Mouse (Mus musculus) cortical plate, adult 2 months (tissue): ENCODE results near the gene Cxxc4. TPM values are rescaled to one million over a fixed set of nuclear protein-coding genes. Genes with fewer than 3 reads are reported as not detected.
"Not testable (repeated sequence)": the region's sequence is repeated elsewhere in the genome, so short reads cannot be mapped to it uniquely, and the experiment has no call there.

ENCODE experiments used
- H3K27ac ChIP-seq: fragments of 200-500 bp; 2 replicates; pipeline ENCODE4 v1.5.1; 2012; ENCODE audit warnings: low read length, control low read depth, inconsistent platforms; ENCODE audit not compliant: insufficient read depth
- H3K4me1 ChIP-seq: fragments of 200-500 bp; 2 replicates; pipeline ENCODE4 v1.6.1; 2011; ENCODE audit warnings: low read length; ENCODE audit not compliant: control insufficient read depth, insufficient read depth
- H3K4me3 ChIP-seq: fragments of 200-500 bp; 2 replicates; pipeline ENCODE4 v1.5.1; 2011; ENCODE audit warnings: mild to moderate bottlenecking, low read length, control low read depth; ENCODE audit not compliant: insufficient read depth
- CTCF ChIP-seq: fragments of 200-500 bp; IDR thresholded peaks from 2 replicates; pipeline ENCODE4 v1.5.1; 2011; ENCODE audit warnings: mild to moderate bottlenecking, control low read depth, low read length; ENCODE audit not compliant: insufficient read depth; ENCODE audit errors: extremely low read depth
- POLR2A ChIP-seq: fragments of 200-500 bp; IDR thresholded peaks from 2 replicates; pipeline ENCODE4 v1.6.1; 2011; ENCODE audit warnings: mild to moderate bottlenecking, low read length, control low read depth; ENCODE audit not compliant: insufficient read depth; ENCODE audit errors: extremely low read depth
- polyA plus RNA-seq: library from polyadenylated mRNA; depleted of rRNA; stranded (reverse); fragments of >200 nt; gene quantifications from 2 replicates; pipeline ENCODE4 v1.2.3, GENCODE M21; 2012; rRNA removed

Cxxc4 gene
- 12.6 and 13.3 TPM in 2 replicates for polyA plus RNA-seq

DNA sequence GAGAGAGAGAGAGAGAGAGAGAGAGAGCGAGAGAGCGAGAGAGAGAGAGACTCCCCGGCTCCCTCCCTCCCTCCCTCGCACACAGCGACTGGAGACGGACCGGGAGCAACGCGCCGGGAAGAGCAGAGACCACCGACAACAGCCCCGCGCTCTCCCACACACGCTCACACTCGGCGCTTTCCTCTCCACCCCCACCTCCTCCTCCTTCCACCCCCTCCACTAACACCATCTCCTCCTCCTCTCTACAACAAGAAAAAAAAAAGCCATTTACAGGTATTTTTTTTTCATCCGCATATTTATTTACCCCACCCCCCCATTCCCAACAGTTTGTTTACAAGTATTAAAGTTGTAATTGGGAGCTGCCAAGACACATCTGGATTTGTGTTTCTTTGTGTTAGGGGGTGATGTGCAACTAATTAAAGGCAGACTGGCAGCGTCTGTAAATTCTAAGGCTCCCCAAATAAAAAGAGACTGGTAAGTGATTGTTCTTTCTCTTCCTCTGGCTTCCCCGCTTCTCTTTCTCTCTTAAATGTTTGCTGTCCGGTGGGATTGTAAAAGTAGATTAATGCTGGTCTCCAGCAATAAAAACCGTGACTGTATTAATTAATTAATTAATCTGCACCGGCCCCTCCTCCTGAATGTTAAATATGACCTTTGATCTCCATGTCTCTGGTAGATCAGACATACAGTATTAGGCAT lies at the start of gene Cxxc4:
Cxxc4 (plus strand) TSS at position 71 of the 699 bp plus-strand sequence.
- TF ChIP-seq CTCF (no peak), POLR2A (0 out of 2 replicates have a peak, but pooled peaks have one; percentile 10)
- Histone ChIP-seq H3K4me3 (peak within 1 kb of the TSS; percentile 93), H3K4me1 (peaks cover 2% of the 10 kb centered on the region), H3K27ac (no peak within 1 kb of the TSS)

DNA sequence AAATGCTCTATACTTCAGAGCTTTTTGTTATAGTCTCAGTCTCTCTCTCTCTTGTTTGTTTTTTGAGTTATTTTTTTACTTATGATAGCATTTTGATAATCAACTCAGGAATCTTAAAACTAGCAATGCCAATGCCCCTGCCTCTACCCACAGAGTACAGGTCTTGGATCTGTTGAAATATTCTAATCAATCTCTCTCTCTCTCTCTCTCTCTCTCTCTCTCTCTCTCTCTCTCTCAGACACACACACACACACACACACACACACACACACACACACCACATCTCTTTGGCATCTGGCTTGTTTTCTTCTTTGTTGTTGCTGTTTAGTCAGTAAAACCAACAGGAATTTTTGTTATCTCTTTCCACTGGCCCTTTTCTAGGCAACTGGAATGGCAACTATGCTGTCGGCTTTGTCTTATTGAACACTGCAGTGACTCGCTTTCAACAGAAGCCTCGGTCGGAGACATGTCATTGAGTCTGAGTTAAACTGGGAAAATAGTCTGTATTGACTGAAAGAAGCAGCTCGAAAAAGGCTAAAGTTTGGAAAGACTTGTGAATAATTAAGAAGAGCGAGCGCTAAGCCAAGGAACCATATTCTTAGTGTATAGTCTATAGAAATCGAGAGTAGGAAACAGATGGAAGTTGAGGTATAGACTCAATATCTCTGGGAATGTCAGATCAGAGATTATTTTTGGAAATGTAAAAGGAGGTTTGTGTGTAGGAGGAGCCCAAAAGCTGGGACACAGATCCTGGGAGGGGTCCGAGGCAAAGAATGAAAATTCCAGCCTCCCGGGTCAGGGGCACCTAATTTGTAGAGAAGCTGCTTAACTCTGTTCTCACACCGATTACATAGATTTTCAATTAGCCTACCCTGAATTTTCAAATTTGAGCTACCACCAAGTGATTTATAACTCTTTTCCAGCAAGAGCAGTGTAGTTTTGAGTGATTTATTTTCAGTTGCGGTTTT lies 47.0 kb upstream of the Cxxc4 start:
- TF ChIP-seq POLR2A (no peak), CTCF (no peak)
- Histone ChIP-seq H3K27ac (no peak overlapping the region), H3K4me3 (peak overlapping the region; percentile 39; the same call in 1 of the 2 replicates), H3K4me1 (no peaks in the 10 kb centered on the region)

- H3K27ac ChIP-seq: no peak overlapping the region
- H3K4me3 ChIP-seq: peak overlapping the region; percentile 39
- no peak for TF ChIP-seq POLR2A
- TF ChIP-seq CTCF: no peak
- no peaks in the 10 kb centered on the region for H3K4me1 ChIP-seq
These were observed 46.2 kb upstream of the Cxxc4 start for GRCm38 (mm10) chr3:134190046-134190445.

DNA sequence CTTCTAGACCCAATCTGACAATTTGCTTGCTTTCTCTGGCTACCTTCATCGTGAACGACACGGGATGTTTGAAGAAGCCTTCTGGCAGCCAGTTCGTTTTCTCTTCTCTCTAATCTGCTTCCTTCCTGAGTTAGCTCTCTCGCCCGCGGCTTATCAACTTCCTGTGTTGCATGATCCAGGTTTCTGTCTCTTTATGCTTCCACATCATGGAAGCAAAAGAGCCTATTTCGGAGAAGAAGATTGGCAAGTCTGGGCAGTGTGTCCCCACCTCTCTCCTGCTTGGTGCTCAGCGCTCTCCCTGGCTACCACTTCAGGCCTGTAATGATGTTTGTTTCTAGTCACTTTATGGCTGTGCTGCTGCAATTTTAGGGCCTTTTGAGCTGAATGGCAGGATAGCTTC lies 36.4 kb upstream of the Cxxc4 start:
- no peaks in the 10 kb centered on the region for H3K4me1 ChIP-seq
- no peak for TF ChIP-seq POLR2A
- TF ChIP-seq CTCF: no peak
- H3K27ac ChIP-seq: no peak overlapping the region
- H3K4me3 ChIP-seq: no peak overlapping the region

DNA sequence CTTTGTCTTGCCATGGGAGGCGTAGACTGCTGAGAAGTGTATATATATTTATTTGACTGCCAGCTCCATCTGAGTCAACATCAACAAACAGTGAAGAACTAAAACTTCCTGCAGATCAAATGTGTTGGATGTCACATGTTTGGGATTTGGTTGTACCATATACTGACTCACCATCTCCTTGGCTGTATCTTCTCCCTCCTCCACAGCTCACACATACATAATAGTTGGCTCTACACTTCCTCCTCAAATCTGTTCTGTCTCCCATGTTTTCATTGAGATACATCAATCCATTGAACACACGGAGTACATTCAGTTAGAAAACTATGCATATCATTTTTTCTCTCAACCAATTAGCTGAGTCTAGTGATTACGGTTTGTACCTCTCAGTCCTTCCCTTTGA lies 29.7 kb upstream of the Cxxc4 start:
- TF ChIP-seq POLR2A: no peak
- TF ChIP-seq CTCF: no peak
- Histone ChIP-seq H3K27ac (no peak overlapping the region), H3K4me1 (no peaks in the 10 kb centered on the region), H3K4me3 (no peak overlapping the region)

DNA sequence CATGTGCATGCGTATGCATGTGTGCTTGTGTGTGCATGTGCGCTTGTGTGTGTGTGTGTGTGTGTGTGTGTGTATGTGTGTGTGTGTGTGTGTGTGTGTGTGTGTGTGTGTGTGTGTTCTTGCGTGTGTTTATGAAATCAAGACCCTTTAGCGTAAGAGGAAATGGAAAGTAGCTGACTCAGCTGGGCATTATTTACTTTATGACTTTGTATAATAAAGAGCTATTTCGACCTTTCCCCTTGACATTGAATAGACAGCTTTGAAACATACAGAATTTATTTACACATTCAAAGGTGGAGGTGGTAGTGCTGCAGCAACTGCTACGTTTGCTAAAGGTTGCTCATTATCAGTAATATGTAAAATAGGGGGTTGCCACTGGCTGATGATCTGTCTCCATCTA lies 25.3 kb upstream of the Cxxc4 start:
- Histone ChIP-seq H3K27ac (no peak overlapping the region), H3K4me1 (no peaks in the 10 kb centered on the region), H3K4me3 (no peak overlapping the region)
- TF ChIP-seq CTCF: no peak
- TF ChIP-seq POLR2A: no peak

GRCm38 (mm10) chr3:134219881-134220280 lies 16.4 kb upstream of the Cxxc4 start:
- not testable (repeated sequence) for H3K4me3 ChIP-seq, H3K4me1 ChIP-seq, H3K27ac ChIP-seq

DNA sequence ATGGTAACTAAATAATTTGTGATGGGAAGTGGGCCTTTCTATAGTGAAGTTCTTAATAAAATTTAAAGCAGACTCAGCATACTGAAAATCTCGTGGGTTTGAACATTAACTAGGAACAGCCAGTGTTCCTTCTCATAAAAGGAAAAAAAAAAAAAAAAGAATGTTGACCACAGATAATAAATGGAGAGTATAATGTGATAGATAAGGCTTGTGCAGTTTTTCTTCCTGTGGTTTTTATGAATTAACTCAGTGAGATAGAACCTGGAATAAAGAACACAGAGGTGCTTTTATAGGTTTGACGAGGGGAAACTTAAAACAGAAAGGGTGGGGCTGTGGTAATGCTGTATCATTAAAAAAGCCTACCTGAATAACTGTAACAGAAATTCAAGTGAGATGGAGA lies 15.3 kb upstream of the Cxxc4 start:
- TF ChIP-seq POLR2A: no peak
- TF ChIP-seq CTCF: no peak
- Histone ChIP-seq H3K4me3 (no peak overlapping the region), H3K27ac (no peak overlapping the region), H3K4me1 (no peaks in the 10 kb centered on the region)

DNA sequence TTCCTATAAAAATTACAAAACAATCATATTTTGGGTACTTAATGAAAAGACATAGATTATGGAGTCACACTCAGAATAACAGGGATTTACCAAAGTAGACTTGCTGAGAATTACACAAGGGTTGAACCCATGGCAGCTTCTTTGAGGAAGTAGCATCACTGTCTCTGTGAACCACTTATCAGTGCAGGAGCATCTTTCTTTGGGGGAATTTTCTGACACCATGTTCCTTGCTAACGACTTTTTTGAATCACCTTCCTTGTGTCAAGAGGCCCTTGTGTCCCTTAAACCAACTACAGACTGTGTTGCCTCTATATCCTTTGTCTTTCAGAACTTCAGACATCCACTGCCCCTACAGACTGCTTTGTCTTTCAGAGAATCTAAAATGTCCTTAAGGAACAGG lies 13.7 kb upstream of the Cxxc4 start:
- Histone ChIP-seq H3K27ac (no peak overlapping the region), H3K4me1 (no peaks in the 10 kb centered on the region), H3K4me3 (no peak overlapping the region)
- TF ChIP-seq POLR2A (no peak), CTCF (no peak)

DNA sequence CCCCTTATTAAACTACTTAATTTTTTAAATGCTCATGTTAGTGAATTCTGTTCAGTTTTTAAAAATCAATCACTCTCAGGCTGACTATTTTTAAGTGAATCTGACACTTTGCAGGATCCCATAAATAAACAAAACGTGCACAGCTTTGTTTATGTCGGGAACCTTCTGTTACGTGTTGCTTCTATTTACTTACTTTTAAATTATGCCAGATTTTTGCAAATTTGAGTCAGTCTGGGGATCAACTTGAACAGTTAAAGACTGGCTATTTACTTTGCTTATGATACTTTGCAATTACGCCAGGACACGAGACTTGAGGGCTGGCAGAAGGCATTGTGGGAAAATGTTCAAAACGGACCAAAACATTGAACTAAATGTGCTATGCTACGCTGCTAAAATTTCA lies 12.3 kb upstream of the Cxxc4 start:
- Histone ChIP-seq H3K4me3 (no peak overlapping the region), H3K27ac (no peak overlapping the region), H3K4me1 (no peaks in the 10 kb centered on the region)
- no peak for TF ChIP-seq POLR2A
